Comparison of ENCODE assay signal across 33 mouse cellular contexts in the genomic region with DNA sequence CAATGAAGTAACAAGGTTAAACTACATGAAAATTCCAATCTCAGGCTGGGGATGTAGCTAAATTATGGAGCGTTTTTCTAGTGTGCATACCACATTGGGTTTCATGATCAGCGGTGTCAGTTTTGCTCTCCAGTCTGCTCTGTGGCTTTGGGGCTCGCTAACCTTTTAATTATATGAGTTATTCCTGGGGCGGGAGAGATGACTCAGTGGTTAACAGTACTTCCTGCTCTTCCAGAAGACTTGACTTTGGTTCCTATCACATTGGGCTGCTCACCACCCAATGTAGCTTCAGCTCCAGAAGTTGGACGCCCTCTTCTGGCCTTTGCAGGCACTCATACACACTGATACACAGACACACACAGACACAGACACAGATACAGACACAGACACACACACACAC. TPM values are rescaled to one million over a fixed set of nuclear protein-coding genes. Genes with fewer than 3 reads are reported as not detected.
A peak's percentile ranks its signal among the peaks of the same experiment; 100 is the strongest.
DNase-seq lines count a peak whose midpoint lies in the region; ATAC-seq and TF ChIP-seq lines count a peak whose summit lies in the region.
"Had no signal": no experiment of that assay in that cellular context is flagged by ENCODE, and none has a peak within 500 bp of the region (broad histone marks: within the 10 kb centered on the region; RNA-seq: fewer than 3 reads in every experiment).

No protein-coding gene starts in this region.

- no peaks in the 10 kb centered on the region for H3K36me3 ChIP-seq in intestine, postnatal 0 days (ENCODE audit: control insufficient read depth, insufficient read depth)
- no peaks in the 10 kb centered on the region for H3K36me3 ChIP-seq in intestine, embryonic 16.5 days (ENCODE audit: control insufficient read depth, insufficient read depth, low read length)
- no peaks in the 10 kb centered on the region for H3K36me3 ChIP-seq in myocyte (ENCODE audit: control insufficient read depth, insufficient read depth)
- H3K36me3 ChIP-seq: embryonic facial prominence, embryonic 12.5 days; embryonic facial prominence, embryonic 15.5 days; heart, embryonic 10.5 days; heart, embryonic 13.5 days had no signal

- H3K27me3 ChIP-seq in intestine, postnatal 0 days (replicated peaks; ENCODE audit: control insufficient read depth, insufficient read depth, low read length): no peaks in the 10 kb centered on the region
- no peaks in the 10 kb centered on the region for H3K27me3 ChIP-seq in intestine, embryonic 16.5 days (replicated peaks; ENCODE audit: control insufficient read depth, insufficient read depth, low read length)
- H3K27me3 ChIP-seq in myocyte (ENCODE audit: control insufficient read depth, insufficient read depth, insufficient read length): no peaks in the 10 kb centered on the region
- H3K27me3 ChIP-seq: embryonic facial prominence, embryonic 12.5 days; embryonic facial prominence, embryonic 15.5 days; heart, embryonic 13.5 days had no signal

- 74% methylated on average over 5 of the region's 5 CpGs for WGBS in intestine, postnatal 0 days
- WGBS in intestine, embryonic 16.5 days: 80% methylated on average over 5 of the region's 5 CpGs
- WGBS in lung, adult 2 months: 76% methylated on average over 5 of the region's 5 CpGs

- no peaks in the 10 kb centered on the region for H3K79me2 ChIP-seq in myocyte (ENCODE audit: control insufficient read depth, insufficient read depth)

- ATAC-seq in intestine, postnatal 0 days: peak; percentile 48
- no peak for ATAC-seq in intestine, embryonic 16.5 days
- ATAC-seq: CD4-positive, CD25-positive, alpha-beta regulatory T cell, adult 4 months; forebrain, embryonic 14.5 days; forebrain, postnatal 0 days; hindbrain, postnatal 0 days; inflammation-experienced regulatory T-cells, adult 6 months had no signal

- no peak for TF ChIP-seq POLR2A in myocyte (IDR thresholded peaks at IDR 0.05; ENCODE audit: insufficient read length, low read depth)
- TF ChIP-seq POLR2A in lung, adult 2 months (IDR thresholded peaks at IDR 0.05; ENCODE audit: borderline replicate concordance, extremely low read depth, low read depth, low read length): no peak

- peak; percentile 65 for DNase-seq in 3T3-L1 (ENCODE audit: low read depth, low spot score)
- no peak for DNase-seq in cerebellum, adult 11-12 months
- DNase-seq in lung, adult 2 months: no peak
- no peak for DNase-seq in natural killer cell, adult 2 months (ENCODE audit: low spot score in 2 of 2)
- DNase-seq: adrenal gland, adult 2 months; adrenal gland, postnatal 25 days; B cell, adult 2 months; cerebellum, adult 18-20 months; cerebellum, adult 9-10 months; cerebellum, postnatal 25 days; forebrain, postnatal 0 days; gastrocnemius, adult 2 months; gastrocnemius, postnatal 14 days; heart, adult 2 months; heart, postnatal 14 days; heart, postnatal 4 days had no signal

- no peak overlapping the region for H3K4me2 ChIP-seq in intestine, postnatal 0 days (replicated peaks; ENCODE audit: low read depth)
- no peak overlapping the region for H3K4me2 ChIP-seq in intestine, embryonic 16.5 days (ENCODE audit: low read depth, low read length)
- H3K4me2 ChIP-seq in myocyte (ENCODE audit: low read depth): peak overlapping the region; percentile 28
- H3K4me2 ChIP-seq: embryonic facial prominence, embryonic 12.5 days; embryonic facial prominence, embryonic 15.5 days; heart, embryonic 13.5 days; hindbrain, embryonic 14.5 days had no signal

- peak; percentile 30 for TF ChIP-seq CTCF in intestine, postnatal 0 days (IDR thresholded peaks at IDR 0.05; ENCODE audit: low read depth)
- no peak for TF ChIP-seq CTCF in lung, adult 2 months (IDR thresholded peaks at IDR 0.05; ENCODE audit: insufficient read depth, low read length)

- H3K9ac ChIP-seq in intestine, postnatal 0 days (ENCODE audit: low read depth, low read length): no peak overlapping the region
- H3K9ac ChIP-seq in intestine, embryonic 16.5 days (ENCODE audit: low read depth, low read length): no peak overlapping the region
- H3K9ac ChIP-seq: embryonic facial prominence, embryonic 12.5 days; embryonic facial prominence, embryonic 15.5 days; forebrain, postnatal 0 days; heart, embryonic 13.5 days; hindbrain, embryonic 14.5 days had no signal

- H3K4me3 ChIP-seq in intestine, postnatal 0 days (ENCODE audit: low read depth, low read length): no peak overlapping the region
- H3K4me3 ChIP-seq in intestine, embryonic 16.5 days (ENCODE audit: low read length): no peak overlapping the region
- no peak overlapping the region for H3K4me3 ChIP-seq in myocyte
- H3K4me3 ChIP-seq in lung, adult 2 months (replicated peaks; ENCODE audit: extremely low read depth, low read depth, low read length): no peak overlapping the region
- H3K4me3 ChIP-seq: embryonic facial prominence, embryonic 12.5 days; embryonic facial prominence, embryonic 15.5 days; gastrocnemius, adult 2 months; heart, adult 2 months; heart, embryonic 10.5 days; heart, embryonic 13.5 days had no signal

- H3K27ac ChIP-seq in intestine, postnatal 0 days (ENCODE audit: low read depth, low read length): peak overlapping the region; percentile 54; the same call in 1 of the 2 replicates
- no peak overlapping the region for H3K27ac ChIP-seq in intestine, embryonic 16.5 days (ENCODE audit: low read length)
- H3K27ac ChIP-seq: embryonic facial prominence, embryonic 12.5 days; embryonic facial prominence, embryonic 15.5 days; gastrocnemius, adult 2 months; heart, adult 2 months; heart, embryonic 10.5 days; heart, embryonic 13.5 days; hindbrain, embryonic 14.5 days; hindbrain, postnatal 0 days had no signal

- no peaks in the 10 kb centered on the region for H3K4me1 ChIP-seq in intestine, postnatal 0 days (replicated peaks; ENCODE audit: control insufficient read depth, insufficient read depth, low read length)
- H3K4me1 ChIP-seq in intestine, embryonic 16.5 days (ENCODE audit: control insufficient read depth, insufficient read depth, low read length): no peaks in the 10 kb centered on the region
- no peaks in the 10 kb centered on the region for H3K4me1 ChIP-seq in lung, adult 2 months (ENCODE audit: control insufficient read depth, insufficient read depth, low read length)
- H3K4me1 ChIP-seq: embryonic facial prominence, embryonic 12.5 days; embryonic facial prominence, embryonic 15.5 days; heart, embryonic 10.5 days; heart, embryonic 13.5 days had no signal

- H3ac ChIP-seq in myocyte (ENCODE audit: control insufficient read depth, insufficient read length): no peak overlapping the region

- H3K9me3 ChIP-seq in intestine, postnatal 0 days (ENCODE audit: control insufficient read depth): no peaks in the 10 kb centered on the region
- no peaks in the 10 kb centered on the region for H3K9me3 ChIP-seq in intestine, embryonic 16.5 days (ENCODE audit: control insufficient read depth, low read length)
- H3K9me3 ChIP-seq: embryonic facial prominence, embryonic 12.5 days; embryonic facial prominence, embryonic 15.5 days; heart, embryonic 10.5 days; heart, embryonic 13.5 days had no signal

TF ChIP-seq in myocyte, 11 proteins besides CTCF, POLR2A, EP300 and RAD21:
- TF ChIP-seq CEBPB (IDR thresholded peaks at IDR 0.05; ENCODE audit: insufficient read depth, poor library complexity, severe bottlenecking): no peak
- no peak for TF ChIP-seq MYOD1 (IDR thresholded peaks at IDR 0.05; ENCODE audit: control insufficient read depth in 1 of 3, insufficient read length in 2 of 3, low read depth in 2 of 3)
- TF ChIP-seq MAX (IDR thresholded peaks at IDR 0.05; ENCODE audit: low read depth): no peak
- no peak for TF ChIP-seq TCF12 (IDR thresholded peaks at IDR 0.05; ENCODE audit: insufficient read depth, poor library complexity, severe bottlenecking)
- TF ChIP-seq TCF3 (IDR thresholded peaks at IDR 0.05; ENCODE audit: insufficient read length, low read depth): no peak
- no peak for TF ChIP-seq SRF (IDR thresholded peaks at IDR 0.05; ENCODE audit: control insufficient read depth, insufficient read length, low read depth)
TF ChIP-seq in myocyte: peak in this region for 0.

RNA-seq across cellular contexts. Expression of gene Snd1, which starts 4.3 kb away (rescaled TPM):
- 39.4 and 41.8 TPM in 2 replicates for polyA plus RNA-seq in intestine, postnatal 0 days (2015; fragmentation: Nextera tagmentation; extraction: Ambion mirVana)
- 125 and 127 TPM in 2 replicates for polyA plus RNA-seq in intestine, embryonic 16.5 days (2015; fragmentation: Nextera tagmentation; extraction: Ambion mirVana)
- 190 TPM for polyA plus RNA-seq in myocyte (2012; fragmentation: generic; extraction: Trizol)
- polyA plus RNA-seq in lung, adult 2 months (2012; rRNA removed): 70.7 and 88.3 TPM in 2 replicates

RNA-seq across cellular contexts. Expression of gene Pax4, which starts 21.5 kb away (rescaled TPM):
- 0.37 and 1.3 TPM in 2 replicates for polyA plus RNA-seq in intestine, postnatal 0 days (2015; fragmentation: Nextera tagmentation; extraction: Ambion mirVana)
- polyA plus RNA-seq in intestine, embryonic 16.5 days (2015; fragmentation: Nextera tagmentation; extraction: Ambion mirVana): 1.8 and 2.6 TPM in 2 replicates
- not detected for polyA plus RNA-seq in myocyte (2012; fragmentation: generic; extraction: Trizol)
- not detected in 2 replicates for polyA plus RNA-seq in lung, adult 2 months (2012; rRNA removed)
- polyA plus RNA-seq: adrenal gland, adult 2 months; brain, embryonic 14.5 days; CD4-positive, CD25-positive, alpha-beta regulatory T cell, adult 4 months; embryonic facial prominence, embryonic 12.5 days; embryonic facial prominence, embryonic 15.5 days; forebrain, embryonic 11.5 days; forebrain, embryonic 14.5 days; frontal cortex, adult 2 months; heart, adult 2 months; heart, embryonic 10.5 days; heart, embryonic 13.5 days; heart, embryonic 16.5 days; hindbrain, embryonic 11.5 days; hindbrain, embryonic 14.5 days; inflammation-experienced regulatory T-cells, adult 6 months had no signal

RNA-seq across cellular contexts. Expression of gene Gcc1, which starts 42.4 kb away (rescaled TPM):
- 5.3 and 6.8 TPM in 2 replicates for polyA plus RNA-seq in intestine, postnatal 0 days (2015; fragmentation: Nextera tagmentation; extraction: Ambion mirVana)
- 8.4 and 8.6 TPM in 2 replicates for polyA plus RNA-seq in intestine, embryonic 16.5 days (2015; fragmentation: Nextera tagmentation; extraction: Ambion mirVana)
- 6.7 TPM for polyA plus RNA-seq in myocyte (2012; fragmentation: generic; extraction: Trizol)
- polyA plus RNA-seq in lung, adult 2 months (2012; rRNA removed): 8.0 and 9.3 TPM in 2 replicates

RNA-seq across cellular contexts. Expression of gene Fscn3, which starts 43.0 kb away (rescaled TPM):
- polyA plus RNA-seq in intestine, postnatal 0 days (2015; fragmentation: Nextera tagmentation; extraction: Ambion mirVana): not detected in 2 replicates
- 0.07 TPM in 1 of 2 replicates, not detected in the other for polyA plus RNA-seq in intestine, embryonic 16.5 days (2015; fragmentation: Nextera tagmentation; extraction: Ambion mirVana)
- not detected for polyA plus RNA-seq in myocyte (2012; fragmentation: generic; extraction: Trizol)
- 0.09 TPM in 1 of 2 replicates, not detected in the other for polyA plus RNA-seq in lung, adult 2 months (2012; rRNA removed)
- polyA plus RNA-seq: adrenal gland, adult 2 months; CD4-positive, CD25-positive, alpha-beta regulatory T cell, adult 4 months; embryonic facial prominence, embryonic 12.5 days; embryonic facial prominence, embryonic 15.5 days; forebrain, embryonic 11.5 days; forebrain, embryonic 14.5 days; forebrain, postnatal 0 days; heart, adult 2 months; heart, embryonic 10.5 days; heart, embryonic 13.5 days; heart, embryonic 16.5 days; hindbrain, embryonic 11.5 days; hindbrain, embryonic 14.5 days; hindbrain, postnatal 0 days had no signal

RNA-seq across cellular contexts. Expression of gene Arf5, which starts 47.3 kb away (rescaled TPM):
- 289 and 307 TPM in 2 replicates for polyA plus RNA-seq in intestine, postnatal 0 days (2015; fragmentation: Nextera tagmentation; extraction: Ambion mirVana)
- polyA plus RNA-seq in intestine, embryonic 16.5 days (2015; fragmentation: Nextera tagmentation; extraction: Ambion mirVana): 271 and 273 TPM in 2 replicates
- polyA plus RNA-seq in myocyte (2012; fragmentation: generic; extraction: Trizol): 209 TPM
- polyA plus RNA-seq in lung, adult 2 months (2012; rRNA removed): 377 and 390 TPM in 2 replicates
